In the genomic region with DNA sequence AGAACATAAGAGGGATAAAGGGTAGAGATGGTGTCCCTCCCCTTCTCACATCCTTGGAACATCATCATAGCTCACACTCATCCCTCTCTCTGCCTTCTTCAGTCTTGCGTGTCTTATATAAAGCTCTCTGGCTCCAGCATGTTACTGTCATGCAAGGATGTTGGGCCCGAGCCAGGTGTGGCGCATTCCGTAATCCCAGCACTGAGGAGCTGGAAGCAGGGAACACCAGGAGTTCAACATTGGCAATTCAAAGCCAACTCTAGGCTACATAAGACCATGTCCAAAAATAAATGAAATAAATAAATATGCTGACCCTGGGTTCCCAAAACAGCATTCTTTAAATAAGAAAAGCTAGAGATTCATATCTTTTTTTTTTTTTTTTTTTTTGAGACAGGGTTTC, we compare ENCODE assay signal across 25 mouse cellular contexts. TPM values are rescaled to one million over a fixed set of nuclear protein-coding genes. Genes with fewer than 3 reads are reported as not detected.
A peak's percentile ranks its signal among the peaks of the same experiment; 100 is the strongest.
DNase-seq lines count a peak whose midpoint lies in the region; ATAC-seq and TF ChIP-seq lines count a peak whose summit lies in the region.
"Had no signal": no experiment of that assay in that cellular context is flagged by ENCODE, and none has a peak within 500 bp of the region (broad histone marks: within the 10 kb centered on the region; RNA-seq: fewer than 3 reads in every experiment).

No protein-coding gene starts in this region.

- no peak overlapping the region for H3K9ac ChIP-seq in heart, adult 2 months (ENCODE audit: low read depth, low read length)
- H3K9ac ChIP-seq in heart, embryonic 12.5 days: no peak overlapping the region
- H3K9ac ChIP-seq in liver, postnatal 0 days (replicated peaks): no peak overlapping the region
- H3K9ac ChIP-seq: forebrain, embryonic 12.5 days; hindbrain, embryonic 12.5 days had no signal

- H3K36me3 ChIP-seq in heart, adult 2 months (ENCODE audit: control insufficient read depth, insufficient read depth, low read length): no peaks in the 10 kb centered on the region
- H3K36me3 ChIP-seq in heart, embryonic 12.5 days: no peaks in the 10 kb centered on the region
- H3K36me3 ChIP-seq in liver, postnatal 0 days (replicated peaks; ENCODE audit: insufficient read depth, low read length): no peaks in the 10 kb centered on the region
- H3K36me3 ChIP-seq: forebrain, embryonic 12.5 days; hindbrain, embryonic 12.5 days had no signal

- 52% methylated on average over 4 of the region's 4 CpGs for WGBS in heart, adult 2 months
- 84% methylated on average over 4 of the region's 4 CpGs for WGBS in heart, embryonic 12.5 days
- WGBS in liver, postnatal 0 days (ENCODE audit: insufficient replicate concordance): 84% methylated on average over 4 of the region's 4 CpGs

- ATAC-seq in heart, embryonic 12.5 days (ENCODE audit: insufficient number of reproducible peaks, low FRiP score): no peak
- ATAC-seq in liver, postnatal 0 days: no peak
- ATAC-seq: midbrain, embryonic 16.5 days had no signal

- H3K27me3 ChIP-seq in heart, adult 2 months (ENCODE audit: control insufficient read depth, insufficient read depth, low read length): no peaks in the 10 kb centered on the region
- no peaks in the 10 kb centered on the region; the same call in 1 of the 2 replicates for H3K27me3 ChIP-seq in heart, embryonic 12.5 days (replicated peaks)
- H3K27me3 ChIP-seq in liver, postnatal 0 days (ENCODE audit: insufficient read depth, low read length): no peaks in the 10 kb centered on the region
- H3K27me3 ChIP-seq: forebrain, embryonic 12.5 days; hindbrain, embryonic 12.5 days had no signal

- H3K9me3 ChIP-seq in heart, embryonic 12.5 days (replicated peaks): no peaks in the 10 kb centered on the region
- no peaks in the 10 kb centered on the region for H3K9me3 ChIP-seq in liver, postnatal 0 days (ENCODE audit: low read length)
- H3K9me3 ChIP-seq: forebrain, embryonic 12.5 days; hindbrain, embryonic 12.5 days had no signal

- H3K4me1 ChIP-seq in heart, adult 2 months (ENCODE audit: control insufficient read depth, insufficient read depth, low read length): peaks cover 1% of the 10 kb centered on the region
- H3K4me1 ChIP-seq in heart, embryonic 12.5 days (replicated peaks): no peaks in the 10 kb centered on the region
- H3K4me1 ChIP-seq in liver, postnatal 0 days (ENCODE audit: insufficient read depth): no peaks in the 10 kb centered on the region

- no peak for TF ChIP-seq CTCF in heart, adult 2 months (IDR thresholded peaks at IDR 0.05)
- TF ChIP-seq CTCF in liver, postnatal 0 days (IDR thresholded peaks at IDR 0.05; ENCODE audit: low read depth): no peak

- H3K79me2 ChIP-seq in heart, adult 2 months (replicated peaks; ENCODE audit: control insufficient read depth, insufficient read depth, low read length): no peaks in the 10 kb centered on the region

- no peak for TF ChIP-seq POLR2A in heart, adult 2 months (IDR thresholded peaks at IDR 0.05; ENCODE audit: insufficient read depth, low read depth, low read length)

- intact Hi-C loops in heart, adult 2 months (cut with DNase I): loop anchor here (5.0 kb wide), 1 partner anchor 298 kb away; a partner anchor contains a TSS

- no peak overlapping the region for H3K4me2 ChIP-seq in heart, embryonic 12.5 days
- H3K4me2 ChIP-seq in liver, postnatal 0 days (ENCODE audit: low read depth, low read length): no peak overlapping the region
- H3K4me2 ChIP-seq: forebrain, embryonic 12.5 days; hindbrain, embryonic 12.5 days; liver, embryonic 11.5 days had no signal

- TF ChIP-seq EP300 in heart, adult 2 months (IDR thresholded peaks at IDR 0.05; ENCODE audit: insufficient read depth, low read depth, low read length): no peak
- TF ChIP-seq EP300 in liver, postnatal 0 days (IDR thresholded peaks at IDR 0.05; ENCODE audit: low read depth): no peak

- H3K27ac ChIP-seq in heart, adult 2 months: no peak overlapping the region
- no peak overlapping the region for H3K27ac ChIP-seq in heart, embryonic 12.5 days (ENCODE audit: poor library complexity, severe bottlenecking)
- no peak overlapping the region for H3K27ac ChIP-seq in liver, postnatal 0 days (ENCODE audit: low read depth)
- H3K27ac ChIP-seq: forebrain, embryonic 12.5 days; hindbrain, embryonic 12.5 days; layer of hippocampus, adult 2 months had no signal

- no peak overlapping the region for H3K4me3 ChIP-seq in heart, adult 2 months
- no peak overlapping the region for H3K4me3 ChIP-seq in heart, embryonic 12.5 days
- H3K4me3 ChIP-seq in liver, postnatal 0 days (ENCODE audit: low read depth, low read length): no peak overlapping the region
- H3K4me3 ChIP-seq: forebrain, embryonic 12.5 days; hindbrain, embryonic 12.5 days; layer of hippocampus, adult 2 months had no signal

- DNase-seq in heart, adult 2 months: peak; percentile 26 to 31
- DNase-seq in right cerebral cortex, postnatal 14 days: peak; percentile 55
- DNase-seq in right cerebral cortex, postnatal 25 days: no peak
- DNase-seq in cerebellum, adult 9-11 months: peak; percentile 18
- DNase-seq in gastrocnemius, postnatal 25 days: no peak
- DNase-seq in liver, postnatal 0 days: no peak
- DNase-seq: gastrocnemius, postnatal 14 days; kidney, adult 18-20 months; kidney, postnatal 14 days; lung, adult 2 months; thymus, postnatal 14 days had no signal

RNA-seq across cellular contexts. Expression of a gene that starts 39.5 kb away (rescaled TPM):
- total RNA-seq in heart, adult 2 months (2021): 1 to 10 TPM in 1 of 2 experiments, under 1 TPM in 1; 0.78 to 1.0 TPM
- 5.1 and 8.8 TPM in 2 replicates for polyA plus RNA-seq in heart, adult 2 months (2012; rRNA removed)
- polyA plus RNA-seq in heart, embryonic 12.5 days (2016; fragmentation: Nextera tagmentation; extraction: Ambion mirVana): not detected in 2 replicates
- not detected for total RNA-seq in gastrocnemius, postnatal 25 days (2021)
- not detected in 2 replicates for polyA plus RNA-seq in liver, postnatal 0 days (2015; fragmentation: Nextera tagmentation; extraction: Ambion mirVana)
- total RNA-seq: gastrocnemius, postnatal 14 days; megakaryocyte-erythroid progenitor cell, adult 5-6 weeks; neutrophil, adult 5-6 weeks had no signal
- polyA plus RNA-seq: embryonic facial prominence, embryonic 11.5 days; heart, embryonic 14.5 days; limb, embryonic 11.5 days; liver, embryonic 11.5 days had no signal

RNA-seq across cellular contexts. Expression of a gene that starts 46.9 kb away (rescaled TPM):
- not detected for total RNA-seq in heart, adult 2 months (2021)
- polyA plus RNA-seq in heart, adult 2 months (2012; rRNA removed): not detected in 2 replicates
- polyA plus RNA-seq in heart, embryonic 12.5 days (2016; fragmentation: Nextera tagmentation; extraction: Ambion mirVana): not detected in 2 replicates
- not detected for total RNA-seq in gastrocnemius, postnatal 25 days (2021)
- polyA plus RNA-seq in liver, postnatal 0 days (2015; fragmentation: Nextera tagmentation; extraction: Ambion mirVana): not detected in 2 replicates
- total RNA-seq: adrenal gland, adult 18-20 months; gastrocnemius, postnatal 14 days; layer of hippocampus, adult 2 months; left cerebral cortex, adult 18-20 months; megakaryocyte-erythroid progenitor cell, adult 5-6 weeks had no signal
- polyA plus RNA-seq: cortical plate, adult 2 months; embryonic facial prominence, embryonic 11.5 days; forebrain, embryonic 12.5 days; heart, embryonic 14.5 days; hindbrain, embryonic 12.5 days; limb, embryonic 11.5 days; liver, embryonic 11.5 days; midbrain, embryonic 16.5 days had no signal

Comparison
In these comparisons a context has a peak if more than half of its experiments do, and no peak if none do; other contexts are left out.
1. DNase-seq: peak in heart, adult 2 months (2 of 2), right cerebral cortex, postnatal 14 days (single experiment) and cerebellum, adult 9-11 months (single experiment); none in right cerebral cortex, postnatal 25 days (single experiment), gastrocnemius, postnatal 25 days (single experiment) and liver, postnatal 0 days (single experiment).